Mouse (Mus musculus) lung, adult 2 months (tissue): ENCODE results near the gene Cd9. TPM values are rescaled to one million over a fixed set of nuclear protein-coding genes. Genes with fewer than 3 reads are reported as not detected.
"Not testable (repeated sequence)": the region's sequence is repeated elsewhere in the genome, so short reads cannot be mapped to it uniquely, and the experiment has no call there.

Experiments used
- DNase-seq: peaks from one replicate; pipeline ENCODE4 v3.0.0; 2022
- H3K4me1 ChIP-seq: fragments of 200-500 bp; 2 replicates; pipeline ENCODE4 v1.6.1; 2011; ENCODE audit warnings: low read length; ENCODE audit not compliant: control insufficient read depth, insufficient read depth
- H3K4me3 ChIP-seq: fragments of 200-500 bp; replicated peaks from 2 replicates; pipeline ENCODE3; 2011; ENCODE audit warnings: low read depth, mild to moderate bottlenecking, control low read depth, low read length; ENCODE audit errors: extremely low read depth
- CTCF ChIP-seq: fragments of 200-500 bp; IDR thresholded peaks from 2 replicates; pipeline ENCODE4 v1.5.1; 2011; ENCODE audit warnings: mild to moderate bottlenecking, low read length, control low read depth; ENCODE audit not compliant: insufficient read depth
- POLR2A ChIP-seq: fragments of 200-500 bp; IDR thresholded peaks from 2 replicates; pipeline ENCODE4 v1.6.1; 2011; ENCODE audit warnings: low read depth, mild to moderate bottlenecking, control low read depth, low read length, borderline replicate concordance; ENCODE audit errors: extremely low read depth
- WGBS: fragments of 180-500 bp; shearing (Covaris S2); methylation state at CpG from one replicate; pipeline ENCODE4 v1.1.7; 2018; 5-methylcytosine and 5-hydroxymethylcytosine counted together
- polyA plus RNA-seq: library from polyadenylated mRNA; depleted of rRNA; stranded (reverse); fragments of >200 nt; gene quantifications from 2 replicates; pipeline ENCODE4 v1.2.3, GENCODE M21; 2012

Gene Cd9
- polyA plus RNA-seq, 1 experiment, result 537 TPM

DNA sequence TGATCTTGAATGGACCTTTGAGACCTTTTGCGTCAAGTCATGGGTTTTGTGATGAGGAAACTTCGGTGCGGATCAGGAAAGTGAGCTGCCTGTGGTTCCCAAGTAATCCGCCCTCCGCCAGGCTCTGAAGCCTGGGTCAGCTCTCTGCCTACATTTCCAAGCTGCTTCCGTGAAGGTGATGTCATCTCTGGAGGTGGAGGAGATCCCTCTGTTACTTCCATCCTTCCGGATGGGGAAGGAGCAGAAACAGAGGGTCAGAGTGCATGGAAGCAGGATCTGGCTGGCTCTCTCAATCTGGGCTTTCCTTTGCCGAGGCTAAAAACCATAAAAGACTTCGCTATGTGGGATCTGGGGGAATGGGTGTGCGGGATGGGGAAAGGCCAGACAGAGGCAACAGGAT is 3.2 kb downstream of the Cd9 start:
- no peak for DNase-seq
- H3K4me3 ChIP-seq, result peak overlapping the region; percentile 11
- TF ChIP-seq POLR2A (no peak), CTCF (no peak)
- peaks cover 8% of the 10 kb centered on the region for H3K4me1 ChIP-seq
- 50% methylated on average over 10 of the region's 10 CpGs for WGBS

DNA sequence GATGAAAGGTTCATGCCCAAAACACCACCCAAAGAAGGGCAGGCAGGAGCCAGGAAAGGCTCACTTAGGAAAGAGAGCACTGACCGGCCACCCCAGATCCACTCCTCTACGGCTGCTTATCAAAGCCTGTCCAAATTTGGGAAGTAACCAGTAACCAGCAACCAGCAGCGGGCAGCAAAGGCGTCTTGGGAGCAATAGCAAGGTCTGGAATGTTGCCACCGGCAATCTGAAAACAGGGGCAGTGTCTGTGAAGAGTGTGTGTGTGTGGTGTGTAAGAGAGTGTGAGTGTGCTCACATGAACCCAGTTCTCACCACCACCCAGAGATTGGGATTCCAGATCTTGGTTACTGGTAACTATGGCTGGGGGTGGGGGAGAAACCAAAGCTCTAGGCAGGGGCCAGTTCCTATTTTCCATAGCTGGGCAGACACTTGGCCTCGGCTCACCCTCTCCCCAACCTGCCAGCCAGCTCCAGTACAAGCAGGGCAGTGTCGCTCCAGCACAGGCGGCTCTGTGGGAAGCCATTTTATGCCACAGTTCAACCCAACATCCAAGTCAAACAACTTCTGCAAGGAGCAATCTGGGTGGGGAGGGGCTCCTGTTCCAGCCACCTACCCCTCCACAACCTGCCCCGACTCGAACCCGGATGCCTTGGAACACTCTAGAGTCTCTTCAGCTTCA is 4.6 kb downstream of the Cd9 start:
- TF ChIP-seq CTCF (0 out of 2 replicates have a peak, but pooled peaks have one; percentile 15), POLR2A (no peak)
- H3K4me1 ChIP-seq, result peaks cover 19% of the 10 kb centered on the region
- 44% methylated on average over 11 of the region's 11 CpGs for WGBS
- peak; percentile 55 for DNase-seq
- no peak overlapping the region for H3K4me3 ChIP-seq

DNA sequence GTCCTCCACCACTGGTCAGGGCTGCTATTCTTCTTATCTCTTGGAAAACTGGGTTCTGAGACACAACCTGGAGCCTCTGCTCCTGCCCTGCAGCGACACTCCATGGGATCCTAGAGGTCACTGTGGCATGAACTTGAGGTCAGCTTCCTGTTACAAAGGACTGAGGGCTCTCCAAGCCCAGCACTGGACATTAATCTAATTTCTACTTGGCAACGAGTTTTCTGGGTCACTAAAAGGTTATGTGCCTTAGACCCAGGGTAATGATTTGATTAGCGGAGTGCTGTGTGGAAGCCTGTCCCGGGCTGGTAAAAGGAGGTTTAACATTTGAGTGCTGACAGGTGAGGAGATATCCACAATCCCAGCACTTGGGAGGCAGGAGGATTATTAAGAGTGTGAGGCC is 9.0 kb downstream of the Cd9 start:
- WGBS, result 42% methylated on average over 4 of the region's 4 CpGs
- DNase-seq, result no peak

DNA sequence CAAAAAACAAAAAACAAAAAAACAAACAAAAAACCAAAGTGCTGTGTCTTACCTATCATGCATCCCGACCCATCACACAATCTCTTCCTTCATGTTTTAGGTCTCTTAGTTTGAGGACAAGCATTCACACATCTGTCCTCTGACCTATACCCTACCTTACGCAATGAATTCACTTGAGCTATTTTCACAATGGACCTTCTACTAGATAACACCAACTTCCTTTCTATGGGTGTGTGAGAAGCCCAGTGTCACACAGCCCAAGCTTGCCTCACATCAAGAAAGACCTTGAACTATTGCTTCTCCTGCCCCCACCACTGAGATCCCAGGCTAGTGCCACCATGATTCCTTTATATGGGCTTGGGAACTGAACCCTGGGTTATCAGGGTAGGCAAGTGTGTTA is 9.9 kb downstream of the Cd9 start:
- Histone ChIP-seq H3K4me1 (peaks cover 47% of the 10 kb centered on the region), H3K4me3 (no peak overlapping the region)
- TF ChIP-seq CTCF (no peak), POLR2A (no peak)
- WGBS, result 78% methylated on average over 2 of the region's 2 CpGs
- no peak for DNase-seq

More for the DNA sequence above, 9.0 kb downstream of the Cd9 start:
- Histone ChIP-seq H3K4me1 (peaks cover 41% of the 10 kb centered on the region), H3K4me3 (no peak overlapping the region)
- TF ChIP-seq CTCF (no peak), POLR2A (no peak)

DNA sequence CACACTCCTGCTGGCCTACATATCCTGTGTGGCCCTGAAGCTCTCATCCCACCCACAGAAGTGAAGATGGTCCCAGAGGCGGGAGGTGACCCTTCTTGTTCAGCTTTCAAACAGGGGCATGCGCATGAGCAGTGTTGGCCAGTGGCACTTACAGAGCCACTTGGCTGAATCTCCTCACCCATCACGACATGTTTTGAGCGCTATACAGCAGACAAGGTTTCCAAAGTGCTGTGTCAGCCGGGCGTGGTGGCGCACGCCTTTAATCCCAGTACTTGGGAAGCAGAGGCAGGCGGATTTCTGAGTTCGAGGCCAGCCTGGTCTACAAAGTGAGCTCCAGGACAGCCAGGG is 10.3 kb downstream of the Cd9 start:
- DNase-seq, H3K4me3 ChIP-seq: not testable (repeated sequence)
- WGBS, result 86% methylated on average over 10 of the region's 10 CpGs
- peaks cover 52% of the 10 kb centered on the region for H3K4me1 ChIP-seq

DNA sequence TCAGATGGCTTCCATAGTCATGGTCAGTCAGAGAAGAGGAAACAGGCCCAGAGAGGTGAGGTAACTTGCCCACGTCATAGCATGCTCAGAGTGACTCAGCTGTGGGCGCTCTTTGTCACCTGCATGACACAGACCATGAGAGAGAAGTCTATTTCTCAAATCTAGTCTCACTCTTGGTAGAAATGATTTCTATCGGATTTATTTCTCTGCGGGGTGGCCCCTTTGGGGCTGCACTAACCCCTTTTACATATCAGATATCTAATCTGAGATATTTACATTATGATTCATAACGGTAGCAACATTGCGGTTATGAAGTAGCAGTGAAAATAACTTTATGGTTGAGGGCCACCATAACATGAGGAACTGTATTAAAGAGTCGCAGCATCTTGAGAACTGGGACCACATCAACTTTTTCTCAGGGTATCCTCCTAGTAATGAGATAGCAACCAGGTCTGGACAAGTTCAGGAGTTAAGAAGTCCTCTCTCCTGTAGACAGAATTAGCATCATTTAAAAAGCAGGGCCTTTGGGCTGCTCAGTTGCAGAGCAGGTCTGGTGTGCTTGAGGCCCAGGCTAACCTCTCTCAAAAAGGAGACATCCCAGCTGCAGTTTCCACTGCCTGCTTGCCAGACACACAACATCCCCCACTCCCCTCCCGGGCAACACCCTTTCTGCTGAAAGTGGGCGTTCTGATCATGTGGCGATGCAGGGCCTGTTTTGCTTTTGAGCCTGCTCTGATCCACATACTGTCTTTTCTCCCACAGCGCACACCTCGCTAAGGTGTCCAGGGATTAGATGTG is 10.9 kb downstream of the Cd9 start:
- no peak for DNase-seq
- TF ChIP-seq CTCF (no peak), POLR2A (no peak)
- WGBS, result 60% methylated on average over 12 of the region's 12 CpGs
- Histone ChIP-seq H3K4me1 (peaks cover 53% of the 10 kb centered on the region), H3K4me3 (no peak overlapping the region)

DNA sequence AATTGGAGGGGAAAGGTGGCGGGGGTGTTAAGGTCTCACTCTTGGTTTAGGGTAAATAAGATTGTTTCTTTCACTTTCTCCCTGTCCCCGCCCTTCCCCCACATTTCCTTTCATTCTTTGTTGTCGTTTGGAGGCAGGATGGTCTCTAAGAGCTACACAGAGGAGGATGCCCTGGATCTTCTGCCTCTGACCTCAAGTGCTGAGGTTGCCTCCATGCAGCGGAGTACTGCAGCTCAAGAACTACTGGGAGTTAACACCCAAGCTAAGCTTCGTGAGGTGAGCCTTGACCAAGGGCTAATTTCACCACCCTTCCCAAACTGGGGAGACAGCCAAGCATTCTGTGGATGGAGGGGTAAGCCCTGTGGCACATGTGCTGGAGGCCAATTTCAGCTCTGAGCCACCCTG is 12.2 kb downstream of the Cd9 start:
- H3K4me1 ChIP-seq, result peaks cover 65% of the 10 kb centered on the region
- 38% methylated on average over 5 of the region's 5 CpGs for WGBS
- TF ChIP-seq POLR2A (peak; percentile 26; the same call in 1 of the 2 replicates), CTCF (no peak)
- DNase-seq, result no peak
- H3K4me3 ChIP-seq, result no peak overlapping the region

DNA sequence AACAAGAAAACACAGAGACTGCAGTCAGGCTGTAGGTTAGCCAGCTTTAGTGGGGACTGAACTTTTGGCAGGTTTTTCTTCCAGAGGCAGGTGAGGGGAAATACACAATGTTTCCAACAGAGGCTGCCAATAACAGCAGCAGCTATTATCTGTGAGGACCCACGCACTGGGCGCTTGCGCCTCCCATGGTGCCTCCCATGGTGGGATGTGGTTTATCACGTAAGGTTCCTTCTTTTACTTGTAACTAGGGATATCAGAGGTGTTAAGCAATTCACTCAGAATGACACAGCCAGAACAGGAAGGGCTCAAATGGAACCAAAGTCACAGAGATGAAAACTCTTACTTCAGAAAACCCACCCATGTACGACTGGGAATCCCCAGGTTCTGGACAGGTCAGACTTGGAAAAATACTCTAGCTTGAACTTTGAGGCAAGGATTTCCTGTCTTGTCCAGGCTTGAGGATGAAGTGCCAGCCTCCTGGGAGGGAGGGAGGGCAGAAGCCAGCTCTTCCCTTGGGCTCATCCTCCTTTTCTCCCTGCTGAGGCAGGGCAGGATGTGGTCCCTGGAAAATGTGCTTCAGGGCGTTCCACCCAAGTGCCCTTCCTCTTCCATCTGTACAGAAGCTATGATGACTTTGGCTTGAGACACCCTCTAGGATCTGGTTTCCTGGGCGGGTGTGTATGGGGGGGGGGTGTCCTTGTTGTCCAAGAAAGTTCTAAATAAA is 12.8 kb downstream of the Cd9 start:
- DNase-seq, result no peak
- Histone ChIP-seq H3K4me1 (peaks cover 71% of the 10 kb centered on the region), H3K4me3 (no peak overlapping the region)
- WGBS, result 22% methylated on average over 7 of the region's 7 CpGs
- TF ChIP-seq CTCF, result no peak
- no peak for TF ChIP-seq POLR2A

DNA sequence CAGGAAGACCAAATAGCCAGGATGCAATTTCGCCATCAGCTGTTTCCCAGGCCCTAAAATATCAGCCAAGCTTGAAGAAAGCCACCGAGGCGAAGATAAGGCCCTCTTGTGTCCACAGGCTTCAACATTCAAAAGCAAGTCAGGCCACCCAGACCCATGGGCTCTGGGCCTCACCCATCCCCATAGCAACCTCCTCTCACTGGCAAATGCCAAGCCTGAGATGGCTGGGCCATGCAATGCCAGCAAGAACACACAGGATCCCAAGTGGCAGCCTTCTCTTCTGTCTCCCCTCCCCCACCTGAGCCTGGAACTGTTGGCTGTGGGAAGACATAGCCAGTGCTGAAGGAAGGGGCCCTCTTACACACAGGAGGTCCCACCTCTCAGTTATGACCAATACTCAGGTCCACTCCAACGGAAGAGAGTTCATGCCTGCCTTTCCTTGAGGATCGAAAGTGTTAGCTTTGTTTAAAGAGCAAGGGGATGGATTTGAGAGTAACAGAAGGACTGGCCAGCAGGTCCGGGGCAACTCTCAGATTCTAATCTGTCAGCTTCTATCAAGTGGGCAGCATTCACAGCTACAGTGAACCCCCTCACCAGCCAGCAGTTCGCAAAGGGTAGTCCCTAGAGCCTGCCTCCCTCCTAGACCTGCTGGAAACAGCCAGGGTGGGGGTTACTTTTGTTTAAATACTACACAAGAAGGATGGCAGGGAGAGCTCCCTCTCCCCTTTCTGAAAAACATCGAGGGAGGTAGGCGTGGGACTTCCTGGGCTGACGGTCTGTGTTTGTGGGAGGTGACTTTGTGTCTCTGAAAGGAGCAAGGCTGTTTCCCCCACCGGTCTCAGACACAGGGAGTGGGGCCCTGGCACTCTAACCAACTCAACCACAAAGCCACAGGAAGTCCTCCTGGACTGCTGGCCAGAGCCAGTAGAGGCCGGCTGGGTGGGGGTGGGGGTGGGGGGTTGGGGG is 13.9 kb downstream of the Cd9 start:
- Histone ChIP-seq H3K4me1 (peaks cover 69% of the 10 kb centered on the region), H3K4me3 (no peak overlapping the region)
- TF ChIP-seq POLR2A, result peak; percentile 21; the same call in 1 of the 2 replicates
- TF ChIP-seq CTCF, result no peak
- DNase-seq, result peak; percentile 49
- 14% methylated on average over 12 of the region's 12 CpGs for WGBS
